ENCODE assay signal across 12 mouse cellular contexts in the genomic region with DNA sequence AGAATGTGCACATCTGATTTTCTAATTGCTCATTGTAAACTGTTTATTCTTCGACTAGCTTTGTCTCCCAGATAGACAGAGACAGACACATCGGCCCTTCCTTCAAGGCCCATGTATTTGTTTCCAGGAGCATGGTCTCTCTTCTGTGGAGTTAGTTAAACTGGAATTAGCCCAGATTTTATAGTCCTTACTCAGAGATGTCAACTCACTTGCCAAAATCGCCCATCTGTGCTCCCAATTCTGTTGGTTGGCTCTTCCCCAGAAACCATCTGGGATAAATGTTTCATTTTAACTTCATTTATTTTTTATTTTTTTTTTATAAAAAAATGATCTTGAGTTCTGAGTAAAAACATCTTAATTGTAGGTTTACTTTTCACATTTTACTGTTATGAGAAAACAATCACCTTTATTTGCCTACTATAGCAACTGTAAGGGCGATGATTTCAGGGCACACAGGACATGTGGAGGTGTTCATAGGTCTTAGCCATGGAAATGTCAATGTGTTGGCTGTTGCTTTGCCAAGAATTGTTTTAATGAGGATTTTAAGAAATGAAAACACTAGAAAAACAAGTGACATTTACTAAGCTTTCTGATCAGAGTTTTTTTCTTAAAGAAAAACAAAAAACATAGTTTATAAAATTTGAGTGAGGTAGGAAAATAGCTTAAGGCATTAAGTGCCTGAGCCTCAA. TPM values are rescaled to one million over a fixed set of nuclear protein-coding genes. Genes with fewer than 3 reads are reported as not detected.
DNase-seq lines count a peak whose midpoint lies in the region; ATAC-seq and TF ChIP-seq lines count a peak whose summit lies in the region.
"Had no signal": no experiment of that assay in that cellular context is flagged by ENCODE, and none has a peak within 500 bp of the region (broad histone marks: within the 10 kb centered on the region; RNA-seq: fewer than 3 reads in every experiment).

No protein-coding gene starts in this region.

- H3K27ac ChIP-seq in hindbrain, postnatal 0 days, result no peak overlapping the region
- no peak overlapping the region for H3K27ac ChIP-seq in hindbrain, embryonic 10.5 days
- H3K27ac ChIP-seq: heart, embryonic 10.5 days; midbrain, embryonic 15.5 days had no signal

- H3K9me3 ChIP-seq in hindbrain, postnatal 0 days (ENCODE audit: low read length), result no peaks in the 10 kb centered on the region
- no peaks in the 10 kb centered on the region for H3K9me3 ChIP-seq in hindbrain, embryonic 10.5 days
- H3K9me3 ChIP-seq: heart, embryonic 10.5 days; midbrain, embryonic 15.5 days had no signal

- no peak overlapping the region for H3K4me3 ChIP-seq in hindbrain, postnatal 0 days (ENCODE audit: low read length)
- no peak overlapping the region for H3K4me3 ChIP-seq in hindbrain, embryonic 10.5 days
- H3K4me3 ChIP-seq: heart, embryonic 10.5 days; midbrain, embryonic 15.5 days had no signal

- no peak for ATAC-seq in hindbrain, postnatal 0 days
- no peak for ATAC-seq in monocyte, adult 5-6 weeks (replicated peaks; ENCODE audit: insufficient number of reproducible peaks, low FRiP score, low TSS enrichment, poor library complexity, severe bottlenecking)
- ATAC-seq: midbrain, embryonic 15.5 days had no signal

- DNase-seq in hindbrain, postnatal 0 days (ENCODE audit: low spot score), result peak; percentile 53
- DNase-seq in hindbrain, embryonic 10.5 days (ENCODE audit: low spot score), result no peak
- peak; percentile 71 for DNase-seq in cerebellum, adult 11-12 months
- peak; percentile 49 to 84 for DNase-seq in layer of hippocampus, adult 18-20 months (ENCODE audit: low spot score in 2 of 2)
- DNase-seq in right cerebral cortex, postnatal 14 days, result peak; percentile 6
- no peak for DNase-seq in urinary bladder, postnatal 10 days (ENCODE audit: low spot score)
- no peak for DNase-seq in adrenal gland, postnatal 14 days

- H3K27me3 ChIP-seq in hindbrain, postnatal 0 days (ENCODE audit: insufficient read depth, low read length), result no peaks in the 10 kb centered on the region
- H3K27me3 ChIP-seq in hindbrain, embryonic 10.5 days (ENCODE audit: insufficient read depth, poor library complexity, severe bottlenecking), result no peaks in the 10 kb centered on the region
- H3K27me3 ChIP-seq: midbrain, embryonic 15.5 days had no signal

- H3K9ac ChIP-seq in hindbrain, postnatal 0 days (replicated peaks; ENCODE audit: low read length), result no peak overlapping the region
- H3K9ac ChIP-seq: midbrain, embryonic 15.5 days had no signal

- no peak overlapping the region for H3K4me2 ChIP-seq in hindbrain, postnatal 0 days (ENCODE audit: low read depth, low read length)
- H3K4me2 ChIP-seq: midbrain, embryonic 15.5 days had no signal

- TF ChIP-seq CTCF in hindbrain, postnatal 0 days (IDR thresholded peaks at IDR 0.05; ENCODE audit: low read depth), result no peak

- no peaks in the 10 kb centered on the region for H3K36me3 ChIP-seq in hindbrain, postnatal 0 days (ENCODE audit: insufficient read depth, low read length)
- no peaks in the 10 kb centered on the region for H3K36me3 ChIP-seq in hindbrain, embryonic 10.5 days
- H3K36me3 ChIP-seq: heart, embryonic 10.5 days; midbrain, embryonic 15.5 days had no signal

- H3K4me1 ChIP-seq in hindbrain, postnatal 0 days (ENCODE audit: insufficient read depth, low read length), result no peaks in the 10 kb centered on the region
- no peaks in the 10 kb centered on the region for H3K4me1 ChIP-seq in hindbrain, embryonic 10.5 days (replicated peaks)
- H3K4me1 ChIP-seq: heart, embryonic 10.5 days; midbrain, embryonic 15.5 days had no signal

- 66% methylated on average over 4 of the region's 4 CpGs for WGBS in hindbrain, postnatal 0 days
- WGBS in hindbrain, embryonic 10.5 days, result 87% methylated on average over 4 of the region's 4 CpGs

RNA-seq across cellular contexts. Expression of a gene that starts 17.8 kb away (rescaled TPM):
- 5.3 TPM in 2 replicates for total RNA-seq in hindbrain, postnatal 0 days (2014; rRNA removed)
- 13.4 and 14.0 TPM in 2 replicates for polyA plus RNA-seq in hindbrain, postnatal 0 days (2015; fragmentation: Nextera tagmentation; extraction: Ambion mirVana)
- polyA plus RNA-seq in hindbrain, embryonic 10.5 days (2016; fragmentation: Nextera tagmentation; extraction: Ambion mirVana), result 42.3 and 50.8 TPM in 2 replicates
- 1 to 10 TPM; 5.9 to 6.2 TPM for total RNA-seq in layer of hippocampus, adult 18-20 months (2021)
- total RNA-seq in adrenal gland, postnatal 14 days (2021), result 23.8 and 24.7 TPM in 2 replicates
- not detected in 3 replicates for total RNA-seq in monocyte, adult 5-6 weeks (2017)

RNA-seq across cellular contexts. Expression of a gene that starts 24.0 kb away (rescaled TPM):
- 0.05 TPM in 1 of 2 replicates, not detected in the other for total RNA-seq in hindbrain, postnatal 0 days (2014; rRNA removed)
- polyA plus RNA-seq in hindbrain, postnatal 0 days (2015; fragmentation: Nextera tagmentation; extraction: Ambion mirVana), result not detected in 2 replicates
- polyA plus RNA-seq in hindbrain, embryonic 10.5 days (2016; fragmentation: Nextera tagmentation; extraction: Ambion mirVana), result 0.27 TPM in 1 of 2 replicates, not detected in the other
- total RNA-seq in layer of hippocampus, adult 18-20 months (2021), result not detected
- 0.15 TPM in 1 of 2 replicates, not detected in the other for total RNA-seq in adrenal gland, postnatal 14 days (2021)
- total RNA-seq in monocyte, adult 5-6 weeks (2017), result not detected in 3 replicates
- polyA plus RNA-seq: frontal cortex, adult 2 months; heart, embryonic 10.5 days; testis, adult 2 months had no signal

Comparison
In these comparisons a context has a peak if more than half of its experiments do, and no peak if none do; other contexts are left out.
1. DNase-seq: peak in hindbrain, postnatal 0 days (single experiment), cerebellum, adult 11-12 months (single experiment), layer of hippocampus, adult 18-20 months (2 of 2) and right cerebral cortex, postnatal 14 days (single experiment); none in hindbrain, embryonic 10.5 days (single experiment), urinary bladder, postnatal 10 days (single experiment) and adrenal gland, postnatal 14 days (single experiment).